Mouse (Mus musculus): ENCODE results near the gene Camkmt. TPM values are rescaled to one million over a fixed set of nuclear protein-coding genes. Genes with fewer than 3 reads are reported as not detected.
A peak's percentile ranks its signal among the peaks of the same experiment; 100 is the strongest.

Gene Camkmt
- 2.5 and 3.3 TPM in 2 replicates for polyA plus RNA-seq (2012; rRNA removed)

DNA sequence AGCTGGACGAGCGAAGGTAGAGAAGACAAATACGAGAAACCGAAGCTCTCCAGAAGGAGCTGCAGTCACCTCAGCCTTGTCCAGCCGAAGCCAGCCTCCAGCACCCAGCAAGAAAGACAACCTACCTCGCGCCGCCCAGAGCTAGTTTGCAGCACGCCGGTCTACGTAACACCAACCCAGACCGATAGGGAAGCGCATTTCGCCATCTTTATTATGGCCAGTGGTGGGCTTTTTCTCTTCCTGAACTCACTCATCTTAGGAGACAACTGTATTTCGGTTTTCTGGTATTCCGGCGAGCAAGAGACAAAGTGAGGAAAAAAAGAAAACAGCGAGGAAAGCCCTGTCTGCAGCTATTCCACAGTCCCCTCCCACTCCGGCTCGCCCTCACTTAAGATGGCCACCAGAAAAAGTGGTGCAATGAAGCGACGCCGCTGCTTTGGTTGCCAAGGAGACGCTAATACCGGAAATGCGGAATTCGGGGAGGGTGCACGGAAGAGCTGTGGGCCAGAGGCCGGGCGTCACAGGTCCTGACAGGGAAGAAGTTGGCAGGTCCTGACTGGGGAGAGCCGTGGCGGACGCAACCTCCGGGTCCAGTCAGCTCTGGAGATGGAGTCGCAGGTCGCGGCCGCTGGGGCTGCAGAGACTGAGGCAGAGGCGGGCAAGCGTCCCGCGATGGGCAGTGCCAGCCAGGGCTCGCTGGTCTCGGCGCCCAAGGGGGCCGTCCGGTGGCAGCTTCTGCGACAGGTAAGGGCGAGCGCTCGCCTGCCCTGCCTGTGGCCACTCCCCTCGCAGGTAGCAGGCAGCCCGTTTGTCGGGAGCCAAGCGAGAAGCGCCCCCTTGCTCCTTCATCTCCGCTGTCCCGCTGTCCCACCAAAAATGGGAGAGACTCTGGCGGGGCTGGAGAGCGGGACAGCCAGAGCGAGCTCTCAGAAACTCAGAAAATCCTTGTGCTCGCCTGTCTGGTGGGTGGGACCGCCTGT, at the start of gene Camkmt, which contains the start of gene Prepl:
Gene Camkmt (plus strand): TSS at position 433 of the 980 bp plus-strand sequence.
Gene Prepl (minus strand): TSS at position 122 of the 980 bp plus-strand sequence.
- peak; percentile 87 for DNase-seq (ENCODE audit: low read depth)

DNA sequence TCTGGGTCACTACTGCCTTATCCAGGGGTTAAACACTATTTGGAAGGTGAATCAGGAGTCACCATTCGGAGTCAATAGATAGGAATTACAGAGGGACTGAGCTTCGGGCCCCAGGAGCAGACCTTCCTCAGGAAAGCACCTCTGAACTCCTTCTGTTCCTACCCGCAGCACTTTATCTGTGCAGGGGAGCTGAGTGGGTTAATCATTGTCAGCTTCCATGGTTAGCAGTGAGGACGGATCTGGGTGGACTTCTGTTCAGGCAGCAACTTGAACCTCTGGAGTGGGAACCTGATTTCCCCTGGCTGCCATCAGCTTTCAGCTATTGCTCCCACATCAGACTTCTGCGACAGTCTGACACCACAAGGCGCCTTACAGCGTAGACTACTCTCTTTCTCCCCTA, 49.4 kb upstream of the Camkmt start:
- no peak for DNase-seq (ENCODE audit: low read depth)

DNA sequence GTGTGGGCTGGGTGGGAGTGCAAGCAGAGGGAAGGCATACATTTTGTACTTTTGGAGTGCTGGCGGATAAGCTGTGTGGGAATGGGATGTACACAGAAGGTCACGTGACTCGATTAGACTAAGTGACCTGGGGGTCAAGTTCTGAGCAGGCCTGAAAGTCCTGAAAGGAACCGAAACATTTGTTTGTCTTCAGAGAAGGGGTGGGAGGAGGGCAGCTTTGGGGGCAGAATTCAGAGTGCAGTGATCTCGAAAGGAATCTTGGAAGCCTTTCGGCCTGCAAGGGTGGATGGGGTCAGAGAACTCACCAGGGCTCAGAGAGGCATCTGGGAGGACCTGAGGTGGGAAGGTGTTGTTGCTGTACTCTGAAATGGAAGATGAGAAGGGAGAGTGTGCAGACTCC, 47.9 kb upstream of the Camkmt start:
- no peak for DNase-seq (ENCODE audit: low read depth)

DNA sequence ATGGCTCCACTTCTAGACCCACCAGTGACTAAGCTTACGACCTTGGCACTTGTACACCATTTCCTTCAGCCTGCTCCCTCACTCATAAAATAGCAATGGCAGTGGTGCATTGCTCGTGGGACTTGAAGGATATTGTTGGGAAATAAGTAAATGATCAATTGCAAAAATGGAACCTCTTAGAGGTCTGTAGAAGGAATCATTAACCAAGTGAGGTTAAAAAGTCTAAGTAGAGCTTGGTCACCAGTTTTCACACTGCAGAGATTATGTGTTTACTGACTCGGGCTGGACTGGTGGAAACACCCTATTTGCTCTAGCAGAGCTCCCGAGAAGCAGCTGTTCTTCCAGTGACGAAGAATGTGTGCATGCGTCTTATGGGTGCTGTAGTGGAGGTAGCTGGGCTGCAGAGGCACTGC, 46.9 kb upstream of the Camkmt start:
- no peak for DNase-seq (ENCODE audit: low read depth)

DNA sequence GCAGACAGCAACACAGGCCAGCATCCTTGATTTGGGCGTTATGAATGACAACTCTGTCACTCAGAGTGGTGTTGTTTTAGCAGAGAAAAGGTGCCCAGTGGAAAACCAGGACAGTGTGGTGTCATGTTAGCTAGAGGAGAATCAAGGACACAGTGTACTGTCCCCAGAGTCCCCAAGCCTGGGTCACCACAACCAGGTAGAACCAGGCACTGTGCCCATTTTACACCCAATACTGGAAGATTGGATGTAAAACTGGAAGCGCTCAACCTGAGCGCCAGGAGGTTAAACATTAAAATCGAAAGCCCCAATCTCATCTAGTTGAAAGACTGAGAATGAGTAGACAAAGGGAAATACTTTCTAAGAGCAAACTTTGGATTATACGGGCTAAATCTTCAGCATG, 45.9 kb upstream of the Camkmt start:
- no peak for DNase-seq (ENCODE audit: low read depth)

DNA sequence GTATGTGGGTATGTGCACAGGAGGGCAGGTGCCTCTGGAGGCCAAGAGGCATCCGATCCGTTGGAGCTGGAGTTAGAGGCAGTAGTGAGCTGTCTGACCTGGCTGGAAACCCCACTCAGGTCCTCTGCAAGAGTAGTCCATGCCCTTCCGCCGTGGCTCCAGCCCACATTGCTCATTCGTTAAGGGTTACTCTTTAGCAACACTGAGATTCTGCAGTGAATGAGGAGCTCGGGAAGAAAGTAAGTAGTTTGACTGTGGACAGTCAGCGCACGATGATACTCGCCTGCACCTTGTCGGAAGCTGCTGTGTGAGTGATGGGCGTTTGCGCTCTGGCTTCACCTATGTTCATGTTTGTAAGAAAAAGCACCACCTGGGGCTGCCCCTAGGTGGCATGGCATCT, 45.2 kb upstream of the Camkmt start:
- DNase-seq (ENCODE audit: low read depth) = no peak

DNA sequence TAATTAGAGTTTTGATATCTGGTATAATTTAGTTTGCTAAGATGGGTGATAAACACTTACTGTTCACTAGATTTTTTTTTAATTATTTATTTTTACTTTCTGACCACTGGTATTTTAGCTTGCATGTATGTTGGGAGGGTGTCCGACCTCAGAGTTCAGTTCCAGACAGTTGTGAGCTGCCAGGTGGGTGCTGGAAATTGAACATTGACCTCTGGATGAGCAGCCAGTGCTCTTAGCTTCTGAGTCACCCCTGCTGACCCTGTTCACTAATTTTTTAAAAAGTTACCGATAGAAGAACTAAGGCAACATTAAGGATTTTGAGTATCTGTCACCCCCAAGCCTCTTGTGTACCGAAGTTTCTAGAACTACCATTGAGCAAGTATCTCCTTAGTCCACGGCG, 42.0 kb upstream of the Camkmt start:
- no peak for DNase-seq (ENCODE audit: low read depth)

DNA sequence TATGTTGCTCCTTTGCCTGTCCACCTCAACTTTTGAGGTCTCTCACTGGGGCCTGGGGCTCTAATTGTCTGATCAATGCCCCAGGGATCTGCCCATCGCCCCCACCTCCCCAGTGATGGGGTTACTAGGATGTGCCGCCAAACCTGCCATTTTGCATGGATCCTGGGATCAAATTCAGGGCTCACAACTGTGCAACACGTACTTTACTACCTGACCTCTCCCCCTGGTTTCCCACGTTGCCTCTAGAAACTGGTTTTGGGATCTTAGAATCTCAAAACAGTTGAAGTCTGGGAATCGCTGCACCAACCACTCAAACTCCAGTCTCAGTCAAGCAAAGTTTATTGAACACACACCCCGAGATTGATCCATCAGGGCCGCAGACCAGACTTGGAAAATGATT, 32.1 kb upstream of the Camkmt start:
- no peak for DNase-seq (ENCODE audit: low read depth)

DNA sequence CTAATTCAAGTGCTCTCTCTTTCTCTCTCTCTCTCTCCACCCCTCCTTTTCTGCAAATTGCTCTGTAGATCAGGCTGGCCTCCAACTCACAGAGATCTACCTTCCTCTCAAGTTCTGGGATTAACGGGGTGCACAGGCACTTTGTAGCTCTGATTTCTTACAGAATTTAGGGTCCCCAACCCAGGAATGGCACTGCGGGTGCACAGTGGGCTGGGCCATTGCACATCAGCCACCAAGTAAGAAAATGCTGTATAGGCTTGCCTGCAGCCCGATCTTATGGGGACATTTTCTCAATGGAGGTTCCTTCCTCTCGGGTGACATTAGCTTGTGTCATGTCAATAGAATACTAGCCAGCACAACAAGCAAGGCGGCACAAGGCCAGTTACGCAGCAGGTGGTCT, 31.2 kb upstream of the Camkmt start:
- no peak for DNase-seq (ENCODE audit: low read depth)

DNA sequence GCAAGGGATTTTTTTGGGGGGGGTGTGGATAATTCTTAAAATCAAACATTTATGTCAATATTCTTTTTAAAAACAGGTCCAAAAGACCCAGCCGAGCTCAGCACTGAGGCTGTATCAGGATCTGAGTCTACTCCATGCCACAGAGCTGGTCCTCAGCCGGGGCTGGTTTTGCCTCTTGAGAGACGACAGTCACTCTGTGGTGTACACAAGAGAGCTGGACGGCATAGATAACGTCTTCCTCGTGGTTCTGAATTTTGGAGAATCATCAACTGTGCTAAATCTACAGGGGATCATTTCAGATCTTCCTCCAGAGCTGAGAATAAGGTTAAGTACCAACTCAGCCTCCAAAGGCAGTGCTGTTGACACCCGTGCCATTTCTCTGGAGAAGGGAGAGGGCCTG, 26.8 kb upstream of the Camkmt start:
- no peak for DNase-seq (ENCODE audit: low read depth)

DNA sequence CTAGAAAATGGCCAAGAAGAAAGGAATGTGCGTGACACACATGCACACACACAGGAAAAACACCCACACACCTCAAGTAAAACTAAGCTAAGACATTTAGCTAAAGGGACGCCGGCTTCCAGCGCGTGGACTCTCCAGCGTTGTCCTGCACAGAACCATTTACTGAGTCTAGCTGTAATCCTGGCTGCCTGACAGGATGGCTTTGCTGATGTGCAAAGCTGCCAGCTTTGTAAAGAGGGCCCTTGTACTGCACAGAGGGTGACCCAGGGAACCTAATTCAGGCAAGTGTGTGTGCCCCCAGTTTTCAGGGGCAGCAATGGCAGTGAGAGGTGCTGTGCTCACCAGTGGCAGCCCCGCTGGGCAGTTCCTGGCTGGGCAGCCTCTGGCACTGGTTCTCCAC, 23.0 kb upstream of the Camkmt start:
- no peak for DNase-seq (ENCODE audit: low read depth)

DNA sequence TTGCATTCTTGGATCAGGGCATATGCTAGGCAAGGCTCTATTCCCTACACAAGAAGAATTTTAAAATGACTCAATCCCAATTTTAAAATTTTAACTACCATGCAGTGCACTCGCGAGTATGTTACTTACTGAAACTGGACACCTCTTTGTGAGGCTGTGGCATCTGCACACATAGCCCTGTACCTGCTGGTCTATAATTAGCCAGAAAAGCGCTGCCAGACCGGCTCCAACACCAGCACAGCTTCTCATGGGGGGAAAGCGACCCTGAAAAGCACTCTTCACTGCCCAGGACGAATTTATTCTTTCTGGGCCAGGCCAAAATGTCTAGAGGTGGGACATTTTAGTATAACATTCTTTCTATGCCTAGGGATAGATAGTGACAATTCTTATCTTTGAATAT, 19.7 kb upstream of the Camkmt start:
- no peak for DNase-seq (ENCODE audit: low read depth)

DNA sequence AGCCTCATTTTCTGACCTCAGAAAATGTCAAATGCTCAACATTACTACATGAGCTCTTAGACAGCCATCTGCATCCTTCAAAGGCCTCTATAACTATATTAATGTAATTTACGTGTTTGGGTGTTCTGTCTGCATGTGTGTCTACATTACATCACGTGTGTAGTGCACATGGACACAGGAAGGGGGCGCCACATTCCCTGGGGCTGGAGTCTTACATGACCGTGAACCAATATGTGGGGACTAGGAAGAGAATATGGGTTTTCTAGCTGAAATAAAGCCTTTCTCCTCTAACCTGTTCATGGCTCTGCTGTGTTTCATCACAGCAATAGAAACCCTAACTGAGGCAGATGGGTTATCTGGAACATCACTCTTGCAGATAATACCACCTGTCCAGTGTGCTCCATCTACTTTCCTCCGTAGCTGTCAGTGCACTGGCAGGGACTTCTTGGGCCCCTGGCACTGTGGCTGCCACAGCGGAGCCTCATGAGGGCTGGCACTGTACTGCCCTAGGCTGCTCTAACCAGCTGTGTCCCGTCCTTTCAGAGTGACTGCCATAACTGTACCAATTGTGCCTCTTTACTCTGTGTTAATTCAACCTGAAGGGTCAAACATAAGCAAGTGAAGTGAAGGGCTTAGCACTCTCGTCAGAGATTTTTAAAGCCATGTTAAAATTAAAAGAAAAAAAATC, 19.1 kb upstream of the Camkmt start:
- no peak for DNase-seq (ENCODE audit: low read depth)

DNA sequence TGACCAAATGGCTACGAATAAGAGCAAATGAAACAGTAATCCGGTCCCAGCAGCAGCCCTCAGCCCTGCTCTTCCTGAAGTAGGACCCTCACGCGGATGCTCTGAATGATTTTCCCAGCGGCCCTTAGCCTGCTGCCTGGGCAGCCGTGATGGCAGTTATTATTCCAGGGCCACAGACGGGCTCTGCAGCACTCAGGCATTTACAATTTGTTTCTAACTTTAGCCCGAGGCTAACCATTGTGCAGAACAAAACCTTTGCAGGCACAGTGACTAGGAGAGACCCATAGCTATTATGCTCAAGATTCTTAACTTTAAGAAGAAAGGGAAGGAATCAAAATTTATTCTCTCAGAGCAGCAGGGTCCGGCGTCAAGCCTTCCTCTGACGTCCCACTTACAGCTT, 18.0 kb upstream of the Camkmt start:
- no peak for DNase-seq (ENCODE audit: low read depth)

DNA sequence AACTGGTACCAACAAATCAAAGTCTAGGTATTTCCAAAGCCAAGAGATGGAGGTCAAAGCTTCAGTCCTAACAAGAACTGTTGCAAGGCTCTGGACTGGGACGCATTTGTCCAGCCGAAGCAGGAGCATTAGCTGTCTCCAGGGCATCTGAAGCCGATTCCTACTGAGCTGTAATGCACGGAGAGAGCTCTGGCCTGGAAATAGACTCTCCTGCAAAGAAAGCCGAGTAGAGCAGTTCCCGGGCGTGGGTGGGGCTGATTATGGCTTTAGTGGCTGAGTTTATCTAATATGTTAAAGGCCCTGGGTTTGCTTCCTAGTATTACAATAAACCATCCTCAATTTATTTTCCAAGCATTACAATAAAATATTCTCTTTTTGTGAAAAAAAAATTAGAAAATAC, 17.1 kb upstream of the Camkmt start:
- no peak for DNase-seq (ENCODE audit: low read depth)

DNA sequence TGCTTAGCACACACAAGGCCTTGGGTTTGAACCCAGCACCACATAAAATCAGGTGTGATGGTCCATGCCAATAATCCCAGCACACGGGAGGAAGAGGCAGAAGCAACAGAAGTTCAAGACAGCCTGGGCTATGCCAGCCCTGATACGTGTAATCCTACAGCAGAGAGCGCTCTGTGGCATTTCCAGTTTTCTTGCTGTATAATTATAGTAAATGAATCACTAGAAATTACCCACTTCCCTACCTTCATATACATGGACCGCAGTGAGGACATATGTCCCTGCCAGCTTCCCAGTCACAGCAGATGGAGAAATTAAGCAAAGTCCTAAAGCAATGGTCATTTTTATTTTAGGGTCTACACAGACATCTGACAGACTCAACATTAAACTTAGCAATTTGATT, 16.3 kb upstream of the Camkmt start:
- no peak for DNase-seq (ENCODE audit: low read depth)

DNA sequence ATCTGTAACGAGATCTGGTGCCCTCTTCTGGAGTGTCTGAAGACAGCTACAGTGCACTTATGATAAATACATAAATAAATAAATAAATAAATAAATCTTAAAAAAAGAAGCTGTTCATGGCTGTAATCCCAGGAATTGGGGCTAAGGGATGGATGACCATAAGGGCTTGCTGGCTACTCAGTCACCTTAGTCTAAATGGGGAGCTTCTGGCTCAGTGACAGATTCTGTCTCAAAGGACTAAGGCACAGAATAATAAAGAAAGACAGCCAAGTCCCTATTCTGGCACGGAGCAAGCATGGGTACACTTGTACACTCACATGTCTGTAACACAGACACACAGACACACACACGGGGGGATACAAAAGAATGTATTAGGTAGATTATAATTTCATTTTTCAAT, 11.1 kb upstream of the Camkmt start:
- no peak for DNase-seq (ENCODE audit: low read depth)

DNA sequence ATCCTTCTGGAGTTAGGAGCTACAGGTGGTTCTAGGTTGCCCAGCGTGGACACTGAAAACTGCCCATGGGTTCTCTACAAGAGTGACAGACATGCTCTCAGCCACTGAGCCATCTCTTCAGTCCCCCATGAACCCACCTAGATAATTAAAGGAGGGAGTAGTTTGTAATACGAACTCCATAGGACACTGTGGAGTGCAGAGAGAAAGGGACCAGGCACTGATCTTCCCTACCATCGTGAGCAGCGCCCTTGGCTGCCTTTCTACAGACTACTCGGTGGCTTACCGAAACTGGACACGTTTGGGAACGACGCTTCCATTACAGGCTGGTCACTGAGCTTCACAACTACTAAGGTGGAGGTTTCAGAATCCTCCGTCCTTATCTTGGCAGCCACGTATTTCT, 9.6 kb upstream of the Camkmt start:
- no peak for DNase-seq (ENCODE audit: low read depth)

DNA sequence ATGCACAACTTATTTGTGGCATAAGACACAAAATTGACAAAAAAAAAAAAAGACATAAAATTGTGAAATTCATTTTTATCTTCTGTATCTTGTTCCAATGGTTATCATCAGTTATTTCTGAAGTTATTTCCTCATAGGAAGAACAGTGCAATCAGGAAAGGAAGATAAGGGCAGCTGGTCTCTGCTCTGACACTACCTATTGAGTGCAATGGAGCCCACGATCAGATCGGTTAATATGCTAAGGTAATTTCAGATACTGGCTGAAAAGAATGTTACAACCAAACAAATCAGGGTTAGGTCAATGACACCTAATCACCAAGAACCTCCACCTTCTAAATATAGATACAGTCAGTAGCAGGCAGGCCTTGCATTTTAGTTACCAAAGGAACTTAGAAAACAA, 5.0 kb upstream of the Camkmt start:
- DNase-seq (ENCODE audit: low read depth) = no peak

DNA sequence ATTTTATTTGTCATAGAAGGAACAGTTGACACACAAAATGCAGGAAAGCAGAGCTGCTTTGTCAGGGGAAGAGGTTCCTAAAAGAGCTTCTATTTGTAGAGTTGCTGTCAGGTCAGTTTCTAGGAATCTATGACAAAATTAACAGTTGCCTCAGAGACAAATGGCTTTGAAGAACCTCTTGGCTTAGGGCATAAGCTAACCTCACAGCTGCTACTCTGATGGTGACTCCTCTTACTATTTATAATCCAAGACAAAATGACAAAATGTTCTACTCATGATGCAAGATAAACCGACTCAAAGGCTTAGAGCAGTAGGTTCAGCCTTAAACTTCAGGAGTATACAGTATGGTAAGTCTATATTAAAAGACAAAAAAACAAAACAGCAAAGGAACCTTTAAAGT, 3.9 kb upstream of the Camkmt start:
- no peak for DNase-seq (ENCODE audit: low read depth)

DNA sequence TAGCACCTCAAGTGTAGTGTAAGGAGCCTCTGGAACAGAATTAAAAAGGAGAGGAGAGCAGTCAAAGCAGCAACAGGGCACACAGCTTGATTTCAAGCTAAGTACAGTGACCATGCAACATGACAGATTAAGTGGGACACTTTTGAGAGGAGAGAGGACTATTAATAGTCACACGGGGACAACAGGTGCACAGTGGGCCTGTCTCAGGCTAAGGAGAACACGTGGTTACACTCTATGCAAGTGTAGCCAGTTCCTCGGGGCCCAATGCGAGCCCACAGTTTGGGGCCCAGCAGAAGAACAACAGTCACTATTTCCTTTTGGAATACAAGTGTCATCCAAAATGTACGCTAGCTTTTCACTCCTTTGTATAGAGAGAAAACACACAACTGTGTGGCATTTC, 2.8 kb upstream of the Camkmt start:
- no peak for DNase-seq (ENCODE audit: low read depth)

DNA sequence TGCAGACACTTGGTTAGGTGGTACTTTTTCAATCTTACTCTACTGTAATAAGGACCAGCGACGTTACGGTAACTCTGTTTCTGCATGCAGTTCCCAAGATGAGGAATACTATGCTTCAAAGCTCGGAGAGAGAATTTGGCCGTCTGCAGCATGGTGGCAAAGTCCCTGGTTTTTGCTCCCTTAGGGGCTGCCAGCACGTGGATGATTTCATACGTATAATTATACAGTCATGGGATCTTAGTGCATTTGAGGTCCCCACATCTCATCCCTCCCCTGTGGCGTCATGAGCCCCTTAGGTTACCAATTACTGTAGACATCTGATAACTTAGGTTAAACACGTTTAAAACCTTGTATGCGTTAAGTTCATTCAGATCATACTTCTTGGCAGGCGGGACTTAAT, 2.0 kb upstream of the Camkmt start:
- DNase-seq (ENCODE audit: low read depth) = no peak

DNA sequence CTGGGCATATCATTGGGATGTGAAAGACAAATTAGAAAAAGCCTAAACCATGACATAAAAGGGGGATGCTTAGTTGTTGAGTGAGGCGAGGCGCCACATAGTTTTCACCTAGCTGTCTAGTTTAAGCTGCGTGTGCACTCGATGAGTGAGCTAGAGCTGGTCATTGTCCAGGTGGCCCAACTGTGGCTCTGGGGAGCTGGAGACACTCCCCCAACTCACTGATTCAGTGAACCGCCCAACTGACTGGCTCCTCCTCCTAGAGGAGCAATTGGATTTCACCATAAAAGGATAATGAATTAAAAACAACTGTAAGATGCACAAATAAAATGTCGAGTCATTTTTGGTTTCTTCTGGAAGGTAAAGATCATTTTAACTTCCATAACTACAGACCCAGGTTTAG, 1.3 kb upstream of the Camkmt start:
- no peak for DNase-seq (ENCODE audit: low read depth)

Measured in gonadal fat pad, adult 2 months (tissue).